In the genomic region with DNA sequence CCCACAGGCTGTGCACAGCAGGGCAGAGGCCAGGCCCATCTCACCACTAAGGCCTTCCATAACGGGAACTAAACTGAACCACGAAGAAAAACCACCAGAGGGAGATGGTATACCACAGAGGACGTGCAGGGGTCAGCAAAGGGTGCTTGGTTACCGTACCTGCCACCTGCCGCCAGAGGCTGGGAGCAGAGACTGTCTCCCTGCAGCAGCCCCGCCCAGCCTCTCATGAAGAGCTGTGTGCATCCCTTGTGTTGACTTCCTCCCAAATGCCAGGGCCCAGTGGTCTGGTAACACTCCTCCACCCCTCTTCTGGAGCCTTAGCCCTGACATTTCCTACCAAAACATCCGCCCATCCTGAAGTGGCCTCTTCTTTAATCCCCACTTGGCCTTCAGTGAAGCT, we compare ENCODE assay signal across 9 mouse cellular contexts. TPM values are rescaled to one million over a fixed set of nuclear protein-coding genes. Genes with fewer than 3 reads are reported as not detected.
DNase-seq lines count a peak whose midpoint lies in the region; ATAC-seq and TF ChIP-seq lines count a peak whose summit lies in the region.
"Had no signal": no experiment of that assay in that cellular context is flagged by ENCODE, and none has a peak within 500 bp of the region (broad histone marks: within the 10 kb centered on the region; RNA-seq: fewer than 3 reads in every experiment).

No protein-coding gene starts in this region.

- H3K4me2 ChIP-seq in forebrain, embryonic 12.5 days, result peak overlapping the region; percentile 3
- H3K4me2 ChIP-seq: liver, embryonic 13.5 days had no signal

- H3K36me3 ChIP-seq in heart, adult 2 months (ENCODE audit: control insufficient read depth, insufficient read depth, low read length), result no peaks in the 10 kb centered on the region; the same call in 1 of the 2 replicates
- peaks cover 34% of the 10 kb centered on the region for H3K36me3 ChIP-seq in E14TG2a.4 (ENCODE audit: insufficient read depth, low read length)
- H3K36me3 ChIP-seq in forebrain, embryonic 12.5 days (replicated peaks), result no peaks in the 10 kb centered on the region
- peaks cover 20% of the 10 kb centered on the region for H3K36me3 ChIP-seq in limb, embryonic 10.5 days
- H3K36me3 ChIP-seq: liver, embryonic 13.5 days had no signal

- H3K9me3 ChIP-seq in E14TG2a.4 (ENCODE audit: low read length), result no peaks in the 10 kb centered on the region
- no peaks in the 10 kb centered on the region for H3K9me3 ChIP-seq in forebrain, embryonic 12.5 days
- no peaks in the 10 kb centered on the region for H3K9me3 ChIP-seq in limb, embryonic 10.5 days (replicated peaks)
- H3K9me3 ChIP-seq: liver, embryonic 13.5 days had no signal

- TF ChIP-seq CTCF in heart, adult 2 months (IDR thresholded peaks at IDR 0.05), result peak; percentile 57
- no peak for TF ChIP-seq CTCF in E14TG2a.4 (conservative IDR thresholded peaks at IDR 0.05; ENCODE audit: low read length)

- intact Hi-C loops in heart, adult 2 months (cut with DNase I), result no loop called here

- no peak for TF ChIP-seq EP300 in heart, adult 2 months (IDR thresholded peaks at IDR 0.05; ENCODE audit: insufficient read depth, low read depth, low read length)

- peak overlapping the region; percentile 5; the same call in 1 of the 2 replicates for H3K9ac ChIP-seq in heart, adult 2 months (ENCODE audit: low read depth, low read length)
- no peak overlapping the region for H3K9ac ChIP-seq in forebrain, embryonic 12.5 days
- H3K9ac ChIP-seq: liver, embryonic 13.5 days had no signal

- H3K4me1 ChIP-seq in heart, adult 2 months (ENCODE audit: control insufficient read depth, insufficient read depth, low read length), result peaks cover 51% of the 10 kb centered on the region
- H3K4me1 ChIP-seq in E14TG2a.4 (replicated peaks; ENCODE audit: low read depth, low read length), result peaks cover 84% of the 10 kb centered on the region
- peaks cover 90% of the 10 kb centered on the region for H3K4me1 ChIP-seq in forebrain, embryonic 12.5 days
- peaks cover 89% of the 10 kb centered on the region for H3K4me1 ChIP-seq in limb, embryonic 10.5 days

- no peak for ATAC-seq in forebrain, embryonic 12.5 days (ENCODE audit: low FRiP score)

- peak overlapping the region; percentile 96 for H3K27ac ChIP-seq in heart, adult 2 months
- 0 out of 2 replicates have a peak overlapping the region, but pooled peaks have one; percentile 13 for H3K27ac ChIP-seq in forebrain, embryonic 12.5 days
- H3K27ac ChIP-seq in limb, embryonic 10.5 days, result peak overlapping the region; percentile 11; the same call in 1 of the 2 replicates
- H3K27ac ChIP-seq: liver, embryonic 13.5 days had no signal

- no peaks in the 10 kb centered on the region for H3K27me3 ChIP-seq in heart, adult 2 months (ENCODE audit: control insufficient read depth, insufficient read depth, low read length)
- H3K27me3 ChIP-seq in E14TG2a.4 (ENCODE audit: insufficient read depth, low read length), result no peaks in the 10 kb centered on the region
- 0 out of 2 replicates have a peak, but pooled peaks cover 2% of the 10 kb centered on the region for H3K27me3 ChIP-seq in forebrain, embryonic 12.5 days
- peaks cover 3% of the 10 kb centered on the region; the same call in 1 of the 2 replicates for H3K27me3 ChIP-seq in limb, embryonic 10.5 days (ENCODE audit: low read depth, poor library complexity, severe bottlenecking)

- H3K79me2 ChIP-seq in heart, adult 2 months (replicated peaks; ENCODE audit: control insufficient read depth, insufficient read depth, low read length), result peaks cover 3% of the 10 kb centered on the region

- no peak for TF ChIP-seq POLR2A in heart, adult 2 months (IDR thresholded peaks at IDR 0.05; ENCODE audit: insufficient read depth, low read depth, low read length)

- no peak overlapping the region for H3K4me3 ChIP-seq in heart, adult 2 months
- H3K4me3 ChIP-seq in E14TG2a.4 (replicated peaks; ENCODE audit: low read length), result peak overlapping the region; percentile 43; the same call in 1 of the 2 replicates
- no peak overlapping the region for H3K4me3 ChIP-seq in forebrain, embryonic 12.5 days (replicated peaks)
- no peak overlapping the region for H3K4me3 ChIP-seq in limb, embryonic 10.5 days
- H3K4me3 ChIP-seq: liver, embryonic 13.5 days had no signal

- peak in 1 of 2 experiments; percentile 18 for DNase-seq in heart, adult 2 months
- DNase-seq in heart, adult 18-20 months, result no peak
- no peak for DNase-seq in limb, embryonic 10.5 days (ENCODE audit: low spot score)
- DNase-seq in urinary bladder, adult 18-20 months (ENCODE audit: low spot score in 2 of 2), result no peak
- DNase-seq in embryo, embryonic 10 days (ENCODE audit: low spot score), result no peak
- DNase-seq in frontal cortex, postnatal 10 days (ENCODE audit: low spot score in 2 of 2), result no peak
- DNase-seq: liver, embryonic 13.5 days had no signal

- 41% methylated on average over 7 of the region's 7 CpGs for WGBS in heart, adult 2 months
- 52% methylated on average over 7 of the region's 7 CpGs for WGBS in forebrain, embryonic 12.5 days
- 58% methylated on average over 7 of the region's 7 CpGs for WGBS in limb, embryonic 10.5 days

RNA-seq across cellular contexts. Expression of a gene that starts 4.0 kb away (rescaled TPM):
- 10 to 100 TPM; 19.1 to 21.1 TPM for total RNA-seq in heart, adult 2 months (2021)
- polyA plus RNA-seq in heart, adult 2 months (2012; rRNA removed), result 31.3 TPM in 2 replicates
- 10 to 100 TPM; 18.9 to 19.1 TPM for total RNA-seq in heart, adult 18-20 months (2021)
- polyA plus RNA-seq in forebrain, embryonic 12.5 days (2016; fragmentation: Nextera tagmentation; extraction: Ambion mirVana), result 44.0 and 45.6 TPM in 2 replicates
- polyA plus RNA-seq in limb, embryonic 10.5 days (2016; fragmentation: Nextera tagmentation; extraction: Ambion mirVana), result 50.2 and 50.4 TPM in 2 replicates

RNA-seq across cellular contexts. Expression of a gene that starts 48.8 kb away (rescaled TPM):
- not detected for total RNA-seq in heart, adult 2 months (2021)
- polyA plus RNA-seq in heart, adult 2 months (2012; rRNA removed), result 0.68 and 0.82 TPM in 2 replicates
- not detected for total RNA-seq in heart, adult 18-20 months (2021)
- not detected in 2 replicates for polyA plus RNA-seq in forebrain, embryonic 12.5 days (2016; fragmentation: Nextera tagmentation; extraction: Ambion mirVana)
- polyA plus RNA-seq in limb, embryonic 10.5 days (2016; fragmentation: Nextera tagmentation; extraction: Ambion mirVana), result not detected in 2 replicates

Comparison
In these comparisons a context has a peak if more than half of its experiments do, and no peak if none do; other contexts are left out.
1. H3K27ac ChIP-seq: peak in every context shown above with its lines; median percentile 96 in heart, adult 2 months; 13 in forebrain, embryonic 12.5 days; 11 in limb, embryonic 10.5 days.